Mouse (Mus musculus) ES-Bruce4 (cell line): ENCODE measurements at regions not wholly inside any gene's neighbourhood (a gene's known extent, or its start where the extent isn't known, plus 50 kb on each side); places are given as distances from the start of the nearest gene placed in this dataset.
A peak's percentile ranks its signal among the peaks of the same experiment; 100 is the strongest.

Experiments used
- H3K27ac ChIP-seq: 2 replicates; pipeline ENCODE4 v1.5.1; 2012; ENCODE audit warnings: low read length, inconsistent platforms; ENCODE audit not compliant: insufficient read depth
- H3K27me3 ChIP-seq: 2 replicates; pipeline ENCODE4 v1.6.1; 2012; ENCODE audit warnings: mild to moderate bottlenecking, low read length, inconsistent platforms; ENCODE audit not compliant: control insufficient read depth, poor library complexity, insufficient read depth, severe bottlenecking
- H3K36me3 ChIP-seq: 2 replicates; pipeline ENCODE4 v1.6.1; 2012; ENCODE audit warnings: inconsistent platforms, mild to moderate bottlenecking, low read length, moderate library complexity; ENCODE audit not compliant: control insufficient read depth, poor library complexity, insufficient read depth, severe bottlenecking
- H3K4me1 ChIP-seq: one replicate; pipeline ENCODE4 v1.8.1; 2011; ENCODE audit warnings: low read length; ENCODE audit not compliant: control insufficient read depth, insufficient read depth
- H3K4me3 ChIP-seq: 2 replicates; pipeline ENCODE4 v1.5.1; 2011; ENCODE audit warnings: low read depth, mild to moderate bottlenecking, low read length
- H3K9ac ChIP-seq: 2 replicates; pipeline ENCODE4 v1.6.1; 2012; ENCODE audit warnings: low read depth, mild to moderate bottlenecking, inconsistent platforms; ENCODE audit not compliant: poor library complexity, severe bottlenecking
- H3K9me3 ChIP-seq: replicated peaks from 2 replicates; pipeline ENCODE4 v1.6.1; 2012; ENCODE audit warnings: mild to moderate bottlenecking, low read length, inconsistent platforms; ENCODE audit not compliant: control insufficient read depth, poor library complexity, insufficient read depth, severe bottlenecking
- CTCF ChIP-seq: IDR thresholded peaks from one replicate; pipeline ENCODE4 v1.8.1; 2011; ENCODE audit warnings: low read depth, low read length
- EP300 ChIP-seq: IDR thresholded peaks from 2 replicates; pipeline ENCODE4 v1.6.1; 2011; ENCODE audit warnings: low read depth, low read length; ENCODE audit not compliant: insufficient read depth
- POLR2A ChIP-seq: IDR thresholded peaks from one replicate; pipeline ENCODE4 v1.8.1; 2011; ENCODE audit warnings: low read length; ENCODE audit not compliant: insufficient read depth

DNA sequence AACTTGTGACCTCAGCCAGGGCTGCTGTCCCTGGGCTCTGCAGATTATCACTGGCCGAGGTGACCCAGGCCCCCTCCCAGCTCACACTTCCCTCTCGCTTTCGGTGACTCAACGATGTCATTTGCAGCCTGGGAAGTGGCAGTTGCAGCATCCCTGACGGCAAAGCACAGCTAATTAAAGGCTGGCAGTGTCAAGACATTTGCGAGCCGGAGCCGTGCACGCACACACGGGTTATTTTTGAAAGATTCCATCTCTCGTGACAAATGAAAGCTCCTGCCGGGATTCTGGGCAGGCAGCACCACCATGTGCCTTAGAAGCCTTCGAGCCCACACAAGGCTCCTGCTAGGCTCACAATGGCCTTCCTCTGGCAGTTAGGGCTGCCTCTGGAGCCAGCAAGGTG lies 164.7 kb upstream of the A430005L14Rik start:
- no peak overlapping the region for H3K27ac ChIP-seq
- no peaks in the 10 kb centered on the region for H3K27me3 ChIP-seq
- no peaks in the 10 kb centered on the region for H3K36me3 ChIP-seq
- no peak overlapping the region for H3K9ac ChIP-seq
- H3K4me1 ChIP-seq: no peaks in the 10 kb centered on the region
- TF ChIP-seq POLR2A (no peak), CTCF (no peak), EP300 (no peak)
- H3K4me3 ChIP-seq: no peak overlapping the region
- H3K9me3 ChIP-seq: no peaks in the 10 kb centered on the region

DNA sequence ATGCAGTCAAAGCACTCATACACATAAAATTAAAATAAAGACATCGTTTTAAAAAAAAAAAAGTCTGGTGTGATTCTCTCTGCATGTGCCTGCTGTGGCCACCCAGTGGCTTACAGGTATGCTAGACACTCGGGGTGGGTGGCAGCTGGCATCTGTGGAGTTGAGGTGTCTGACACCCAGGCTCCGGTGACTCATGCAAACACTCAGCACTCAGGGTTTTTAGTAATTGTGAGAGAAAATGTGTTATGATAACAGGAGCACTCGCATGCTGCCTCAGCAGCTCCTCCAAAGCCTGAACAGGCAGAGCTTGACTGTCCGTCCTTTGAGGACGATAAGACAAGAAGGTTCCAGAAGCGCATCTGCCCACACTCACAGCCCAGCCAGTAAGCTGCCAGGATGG lies 159.0 kb upstream of the A430005L14Rik start:
- no peak overlapping the region for H3K4me3 ChIP-seq
- no peaks in the 10 kb centered on the region for H3K4me1 ChIP-seq
- no peaks in the 10 kb centered on the region for H3K9me3 ChIP-seq
- no peaks in the 10 kb centered on the region for H3K27me3 ChIP-seq
- TF ChIP-seq CTCF: no peak
- TF ChIP-seq POLR2A: no peak
- no peak for TF ChIP-seq EP300
- H3K9ac ChIP-seq: no peak overlapping the region
- H3K27ac ChIP-seq: no peak overlapping the region
- no peaks in the 10 kb centered on the region for H3K36me3 ChIP-seq

DNA sequence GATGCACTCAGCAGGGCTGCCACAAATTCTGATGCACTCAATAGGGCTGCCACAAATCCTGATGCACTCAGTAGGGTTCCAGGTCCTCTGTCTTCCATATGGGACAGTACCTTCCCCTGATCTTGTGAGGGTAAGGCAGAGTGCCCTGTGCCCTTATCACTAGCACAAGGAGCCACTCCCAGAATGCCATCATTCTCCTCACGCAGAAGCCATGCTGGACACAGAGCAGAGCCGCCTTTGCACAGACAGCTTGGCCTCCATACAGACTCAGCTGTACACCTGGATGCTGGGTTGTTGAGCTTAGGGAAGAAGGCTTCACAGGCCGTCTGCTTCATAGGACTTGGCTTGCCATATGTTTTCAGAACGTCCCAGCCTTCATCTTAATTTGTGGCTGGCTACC lies 151.3 kb upstream of the A430005L14Rik start:
- no peaks in the 10 kb centered on the region for H3K36me3 ChIP-seq
- H3K9ac ChIP-seq: no peak overlapping the region
- peaks cover 3% of the 10 kb centered on the region for H3K4me1 ChIP-seq
- no peaks in the 10 kb centered on the region for H3K27me3 ChIP-seq
- TF ChIP-seq POLR2A: no peak
- TF ChIP-seq CTCF: no peak
- no peak for TF ChIP-seq EP300
- H3K9me3 ChIP-seq: no peaks in the 10 kb centered on the region
- H3K27ac ChIP-seq: no peak overlapping the region
- H3K4me3 ChIP-seq: no peak overlapping the region

DNA sequence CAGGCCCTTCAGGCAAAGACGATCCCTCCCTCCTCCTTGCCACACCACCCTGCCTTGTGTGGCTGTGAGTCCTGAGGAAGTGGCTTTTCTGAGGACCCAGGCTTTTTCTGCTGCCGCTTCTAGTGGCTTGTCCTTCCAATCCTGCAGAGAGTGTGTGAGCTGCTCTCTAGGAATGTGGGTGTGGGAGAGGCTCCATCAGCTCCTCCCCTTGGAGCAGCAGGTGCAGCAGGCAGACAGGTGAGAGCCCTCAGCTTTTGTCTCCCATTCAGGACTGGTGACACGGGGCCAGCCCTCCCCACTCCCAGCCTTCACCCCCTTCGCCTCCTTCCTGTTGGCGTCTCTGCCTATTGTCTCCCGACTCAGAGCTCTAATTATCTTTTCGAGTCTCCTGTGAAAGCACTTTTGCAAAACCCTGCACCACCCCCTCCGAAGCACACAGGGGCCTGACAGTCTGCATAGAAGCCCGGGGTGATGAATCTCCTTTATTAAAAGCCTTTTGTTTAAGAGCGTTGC lies 150.8 kb upstream of the A430005L14Rik start:
- H3K27ac ChIP-seq: no peak overlapping the region
- H3K4me1 ChIP-seq: peaks cover 3% of the 10 kb centered on the region
- no peaks in the 10 kb centered on the region for H3K36me3 ChIP-seq
- TF ChIP-seq CTCF (no peak), EP300 (peak; percentile 83)
- H3K4me3 ChIP-seq: no peak overlapping the region
- no peak overlapping the region for H3K9ac ChIP-seq
- no peaks in the 10 kb centered on the region for H3K27me3 ChIP-seq
- H3K9me3 ChIP-seq: no peaks in the 10 kb centered on the region

DNA sequence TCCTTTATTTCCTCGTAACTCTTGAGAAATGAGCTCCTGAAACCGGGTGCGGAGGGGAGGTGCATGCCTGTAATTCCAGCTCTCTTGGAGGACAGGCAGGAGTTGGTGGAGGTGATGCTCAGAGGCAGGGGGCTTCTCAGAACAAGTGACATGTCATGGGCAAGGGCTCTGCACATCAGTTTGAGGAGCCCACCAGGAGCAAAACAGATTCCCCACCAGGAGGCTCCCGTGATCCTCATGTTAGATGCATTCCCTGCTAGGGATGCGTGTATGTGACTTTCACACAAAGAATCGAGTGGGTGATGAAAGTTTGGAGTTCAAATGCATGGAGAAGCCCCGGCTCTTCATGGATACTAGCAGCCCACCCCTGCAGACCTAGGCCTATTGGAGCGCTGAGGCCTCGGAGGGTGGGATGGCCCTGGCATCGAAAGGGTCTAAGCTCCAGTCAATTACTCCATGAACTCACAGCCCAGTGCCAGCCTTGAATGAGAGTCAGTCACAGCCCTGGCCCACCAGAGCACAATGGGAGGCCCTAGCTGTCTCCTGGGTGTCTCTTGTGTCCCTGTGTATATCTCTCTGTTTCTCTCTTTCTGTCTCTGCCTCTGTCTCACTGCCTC lies 150.1 kb upstream of the A430005L14Rik start:
- no peaks in the 10 kb centered on the region for H3K9me3 ChIP-seq
- no peak overlapping the region for H3K9ac ChIP-seq
- no peaks in the 10 kb centered on the region for H3K36me3 ChIP-seq
- H3K4me3 ChIP-seq: no peak overlapping the region
- H3K27ac ChIP-seq: no peak overlapping the region
- H3K4me1 ChIP-seq: peaks cover 3% of the 10 kb centered on the region
- no peaks in the 10 kb centered on the region for H3K27me3 ChIP-seq
- TF ChIP-seq CTCF (no peak), EP300 (no peak), POLR2A (no peak)

DNA sequence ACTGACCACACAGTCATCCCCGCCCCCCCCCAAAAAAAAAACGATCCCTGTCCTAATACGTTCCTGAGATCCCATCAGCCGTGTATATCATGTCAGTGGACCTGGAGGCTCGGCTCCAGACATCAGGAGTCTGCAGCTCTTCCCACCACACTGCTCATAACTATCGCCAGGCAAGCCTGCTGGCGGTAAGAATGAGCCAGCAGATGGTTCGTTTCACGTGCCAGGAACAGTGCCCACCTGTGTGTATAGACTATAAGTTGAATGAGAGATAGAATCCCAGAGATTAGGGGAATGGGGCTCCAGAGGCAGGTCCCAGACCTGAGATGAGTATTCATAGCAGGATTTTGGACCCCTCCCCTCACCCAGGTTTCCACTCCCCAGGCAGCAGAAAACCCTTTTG lies 144.2 kb upstream of the A430005L14Rik start:
- Histone ChIP-seq H3K36me3 (no peaks in the 10 kb centered on the region), H3K27me3 (no peaks in the 10 kb centered on the region), H3K9me3 (no peaks in the 10 kb centered on the region), H3K4me1 (no peaks in the 10 kb centered on the region), H3K4me3 (no peak overlapping the region), H3K27ac (no peak overlapping the region), H3K9ac (no peak overlapping the region)
- TF ChIP-seq POLR2A (no peak), CTCF (no peak), EP300 (no peak)

DNA sequence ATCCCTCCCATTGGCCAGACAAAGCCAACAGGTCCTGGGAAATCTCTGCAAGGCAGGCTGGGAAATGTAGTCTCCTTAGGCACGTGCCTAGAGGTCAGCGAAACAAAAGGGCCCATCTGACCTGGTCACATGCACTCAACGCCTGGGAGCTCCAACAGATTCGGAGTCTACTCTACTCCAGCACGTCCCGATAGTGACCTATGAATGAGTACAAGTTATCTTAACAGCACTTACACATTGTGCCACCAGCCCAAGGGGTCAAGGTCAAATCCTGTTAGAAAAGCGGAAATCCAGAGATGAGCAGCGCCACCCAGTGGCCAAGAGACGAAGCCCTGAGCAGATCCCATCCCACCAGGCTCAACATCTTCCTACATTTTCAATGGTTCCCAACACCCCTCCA lies 129.1 kb upstream of the A430005L14Rik start:
- H3K4me3 ChIP-seq: no peak overlapping the region
- H3K9me3 ChIP-seq: no peaks in the 10 kb centered on the region
- no peaks in the 10 kb centered on the region for H3K4me1 ChIP-seq
- H3K36me3 ChIP-seq: no peaks in the 10 kb centered on the region
- no peak overlapping the region for H3K27ac ChIP-seq
- no peak overlapping the region for H3K9ac ChIP-seq
- no peaks in the 10 kb centered on the region for H3K27me3 ChIP-seq
- TF ChIP-seq CTCF: peak; percentile 62
- TF ChIP-seq POLR2A: no peak
